Mouse (Mus musculus) liver, embryonic 14.5 days (tissue): ENCODE data around the gene Fcna. TPM values are rescaled to one million over a fixed set of nuclear protein-coding genes. Genes with fewer than 3 reads are reported as not detected.

Experiments used
- ATAC-seq: fragments of 200-750 bp; cut with Nextera tagmentation; 2 replicates; pipeline ENCODE4 v1.8.0; 2017; ENCODE audit warnings: moderate number of reproducible peaks, mild to moderate bottlenecking, moderate library complexity; ENCODE audit not compliant: insufficient read depth
- DNase-seq, 3 experiments: peaks; one replicate each; pipeline ENCODE4 v3.0.0-alpha.2; 2012 to 2013; ENCODE audit warnings: low read depth in 3 of 3, low spot score in 3 of 3
- H3K27ac ChIP-seq: fragments of 300-500 bp; sonication (generic); 2 replicates; pipeline ENCODE4 v1.5.1; 2014; ENCODE audit warnings: moderate library complexity, mild to moderate bottlenecking, control low read depth, inconsistent platforms
- H3K27me3 ChIP-seq: fragments of 300-500 bp; sonication (generic); 2 replicates; pipeline ENCODE4 v1.6.1; 2014; ENCODE audit warnings: mild to moderate bottlenecking, low read length, moderate library complexity; ENCODE audit not compliant: control insufficient read depth, insufficient read depth
- H3K36me3 ChIP-seq: fragments of 300-500 bp; sonication (generic); replicated peaks from 2 replicates; pipeline ENCODE4 v1.6.1; 2014; ENCODE audit warnings: low read depth; ENCODE audit not compliant: control insufficient read depth, insufficient read depth
- H3K4me1 ChIP-seq, 2 experiments: fragments of 200-500 bp in 1 of 2; fragments of 300-500 bp in 1 of 2; sonication (generic) in 1 of 2; replicated peaks; 2 replicates each; pipeline ENCODE4 v1.6.1; 2012 to 2014; ENCODE audit warnings: antibody characterized with exemption in 1 of 2, inconsistent platforms in 1 of 2, low read length in 1 of 2; ENCODE audit not compliant: control insufficient read depth in 2 of 2, insufficient read depth in 2 of 2
- H3K4me2 ChIP-seq: fragments of 300-500 bp; sonication (generic); 2 replicates; pipeline ENCODE4 v1.6.1; 2014; ENCODE audit warnings: low read depth, mild to moderate bottlenecking, control low read depth, moderate library complexity
- H3K4me3 ChIP-seq, 2 experiments: fragments of 200-500 bp in 1 of 2; fragments of 300-500 bp in 1 of 2; sonication (generic) in 1 of 2; 2 replicates each; pipeline ENCODE4 v1.5.1; 2012 to 2014; ENCODE audit warnings: low read depth in 2 of 2, low read length in 2 of 2, mild to moderate bottlenecking in 2 of 2, control low read depth in 1 of 2, inconsistent platforms in 1 of 2, moderate library complexity in 1 of 2; ENCODE audit not compliant: insufficient read depth in 1 of 2
- H3K9ac ChIP-seq: fragments of 300-500 bp; sonication (generic); replicated peaks from 2 replicates; pipeline ENCODE4 v1.6.1; 2014; ENCODE audit warnings: mild to moderate bottlenecking, control low read depth, moderate library complexity
- H3K9me3 ChIP-seq: fragments of 300-500 bp; sonication (generic); 2 replicates; pipeline ENCODE4 v1.6.1; 2016; ENCODE audit warnings: low read length, mixed read lengths; ENCODE audit not compliant: control insufficient read depth
- CTCF ChIP-seq: IDR thresholded peaks from 2 replicates; pipeline ENCODE4 v1.5.1; 2016; ENCODE audit warnings: antibody characterized with exemption, low read depth, control low read depth
- EP300 ChIP-seq: IDR thresholded peaks from 2 replicates; pipeline ENCODE4 v1.6.1; 2016; ENCODE audit warnings: antibody characterized with exemption, low read depth
- WGBS: fragments of 180-500 bp; shearing (Covaris S2); extraction: QIAGEN DNeasy Blood & Tissue Kit; methylation state at CpG from one replicate; pipeline ENCODE4 v1.1.7; 2014; ENCODE audit not compliant: insufficient replicate concordance; 5-methylcytosine and 5-hydroxymethylcytosine counted together
- polyA plus RNA-seq, 2 experiments: library from polyadenylated mRNA; depleted of rRNA in 1 of 2; stranded (reverse) in 1 of 2; unstranded in 1 of 2; fragments of >200 nt; fragmentation: Nextera tagmentation in 1 of 2; extraction: Ambion mirVana in 1 of 2; gene quantifications; 2 replicates each; pipeline versions ENCODE4 v1.2.1 to v1.2.3; 2012 to 2014

Fcna gene
- polyA plus RNA-seq (2012; rRNA removed) (23.4 and 27.6 TPM in 2 replicates), polyA plus RNA-seq (2014; fragmentation: Nextera tagmentation; extraction: Ambion mirVana) (41.5 and 47.1 TPM in 2 replicates)

- TF ChIP-seq EP300 (no peak), CTCF (no peak)
- Histone ChIP-seq H3K27ac (no peak within 1 kb of the TSS), H3K36me3 (no peaks in the 10 kb centered on the region), H3K4me1 (no peaks in the 10 kb centered on the region), H3K27me3 (no peaks in the 10 kb centered on the region), H3K4me2 (no peak within 1 kb of the TSS), H3K9me3 (no peaks in the 10 kb centered on the region), H3K4me3 (no peak within 1 kb of the TSS), H3K9ac (no peak within 1 kb of the TSS)
- WGBS: 49% methylated on average over 6 of the region's 6 CpGs
- ATAC-seq (no peak), DNase-seq (no peak)
Observed at GRCm38 (mm10) chr2:25627811-25628210, at the start of gene Fcna. Fcna (minus strand) TSS chr2:25628030.

- ATAC-seq (no peak), DNase-seq (no peak)
- H3K9ac ChIP-seq: no peak within 1 kb of the TSS
- H3K4me3 ChIP-seq: no peak within 1 kb of the TSS
- no peak within 1 kb of the TSS for H3K27ac ChIP-seq
- H3K4me1 ChIP-seq: no peaks in the 10 kb centered on the region
- no peaks in the 10 kb centered on the region for H3K9me3 ChIP-seq
- no peak within 1 kb of the TSS for H3K4me2 ChIP-seq
- no peaks in the 10 kb centered on the region for H3K27me3 ChIP-seq
- 56% methylated on average over 3 of the region's 3 CpGs for WGBS
- TF ChIP-seq EP300: no peak
- no peak for TF ChIP-seq CTCF
- H3K36me3 ChIP-seq: no peaks in the 10 kb centered on the region
Observed at GRCm38 (mm10) chr2:25676486-25676885, 48.7 kb upstream of the Fcna start, which contains the start of gene Lcn6. Lcn6 (plus strand) TSS chr2:25676786.

GRCm38 (mm10) chr2:25666516-25666915 is 38.7 kb upstream of the Fcna start:
- Histone ChIP-seq H3K27me3 (no peaks in the 10 kb centered on the region), H3K27ac (no peak overlapping the region), H3K4me3 (no peak overlapping the region), H3K9ac (no peak overlapping the region), H3K36me3 (no peaks in the 10 kb centered on the region), H3K4me1 (no peaks in the 10 kb centered on the region), H3K4me2 (no peak overlapping the region), H3K9me3 (no peaks in the 10 kb centered on the region)
- ATAC-seq (no peak), DNase-seq (no peak)
- 36% methylated on average over 1 of the region's 1 CpGs for WGBS
- TF ChIP-seq EP300: no peak
- TF ChIP-seq CTCF: no peak

- Histone ChIP-seq H3K4me2 (no peak overlapping the region), H3K4me1 (no peaks in the 10 kb centered on the region), H3K36me3 (no peaks in the 10 kb centered on the region), H3K9ac (no peak overlapping the region), H3K27me3 (no peaks in the 10 kb centered on the region), H3K27ac (no peak overlapping the region), H3K9me3 (no peaks in the 10 kb centered on the region), H3K4me3 (no peak overlapping the region)
- ATAC-seq: no peak
- no peak for TF ChIP-seq EP300
- TF ChIP-seq CTCF: no peak
- WGBS: 61% methylated on average over 5 of the region's 5 CpGs
- no peak for DNase-seq
Observed at GRCm38 (mm10) chr2:25664125-25664524, 36.3 kb upstream of the Fcna start.

DNA sequence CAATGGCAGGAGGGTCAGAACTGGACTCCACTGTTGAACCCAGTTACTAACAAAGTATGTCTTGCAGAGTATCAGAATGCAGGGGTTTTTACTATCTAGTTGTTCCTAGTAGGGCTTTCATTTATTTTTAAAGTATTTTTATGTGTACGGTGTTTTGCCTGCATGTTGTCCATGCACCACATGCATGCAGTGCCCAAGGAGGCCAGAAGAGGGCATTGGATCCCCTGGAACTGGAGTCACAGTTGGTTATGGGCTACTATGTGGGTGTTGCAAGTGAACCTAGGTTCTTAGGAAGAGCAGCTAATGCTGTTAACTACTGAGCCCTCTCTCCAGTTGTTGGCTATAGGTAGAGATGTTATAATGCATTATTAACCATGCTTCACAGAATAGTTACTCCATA is 35.7 kb upstream of the Fcna start:
- H3K27me3 ChIP-seq: no peaks in the 10 kb centered on the region

More for the DNA sequence above, 35.7 kb upstream of the Fcna start:
- no peaks in the 10 kb centered on the region for H3K9me3 ChIP-seq
- WGBS: 52% methylated on average over 1 of the region's 1 CpGs
- H3K4me2 ChIP-seq: no peak overlapping the region
- ATAC-seq: no peak
- no peak overlapping the region for H3K9ac ChIP-seq
- no peak for TF ChIP-seq EP300
- TF ChIP-seq CTCF: peak; percentile 73
- no peak for DNase-seq
- H3K36me3 ChIP-seq: no peaks in the 10 kb centered on the region
- no peaks in the 10 kb centered on the region for H3K4me1 ChIP-seq
- no peak overlapping the region for H3K27ac ChIP-seq
- H3K4me3 ChIP-seq: no peak overlapping the region
